Mouse (Mus musculus) liver, postnatal 0 days (tissue): ENCODE measurements around the gene Fbxo31.

ENCODE experiments used
- CTCF ChIP-seq: sonication (generic); IDR thresholded peaks from 2 replicates; pipeline ENCODE4 v1.5.1; 2016; ENCODE audit warnings: antibody characterized with exemption, low read depth
- EP300 ChIP-seq: IDR thresholded peaks from 2 replicates; pipeline ENCODE4 v1.6.1; 2016; ENCODE audit warnings: antibody characterized with exemption, low read depth, mild to moderate bottlenecking

DNA sequence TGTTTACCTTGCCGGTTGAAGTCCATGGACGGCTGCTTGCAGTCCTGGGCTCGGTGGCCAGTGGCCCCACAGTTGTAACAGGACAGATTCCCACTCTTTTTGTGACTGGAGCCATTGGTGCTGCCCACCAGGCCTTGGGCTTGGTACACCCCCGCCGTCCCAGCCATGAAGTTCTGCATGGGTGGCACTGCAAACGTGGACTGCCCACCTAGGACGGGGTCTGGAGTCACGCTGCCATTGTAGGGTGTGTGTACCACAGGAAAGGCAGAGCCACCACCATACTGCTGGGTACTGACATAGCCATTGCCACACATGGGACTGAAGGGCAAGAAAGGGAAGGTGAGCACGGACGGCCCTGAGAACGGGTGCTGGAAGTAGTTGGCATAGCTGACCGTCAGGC is 25.2 kb upstream of the Fbxo31 start:
- no peak for TF ChIP-seq CTCF
- TF ChIP-seq EP300, result no peak
